Mouse (Mus musculus) forebrain, embryonic 14.5 days (tissue): ENCODE data around the gene Aff3. TPM values are rescaled to one million over a fixed set of nuclear protein-coding genes. Genes with fewer than 3 reads are reported as not detected.

Source experiments
- polyA plus RNA-seq: library from polyadenylated mRNA; unstranded; fragments of >200 nt; fragmentation: Nextera tagmentation; extraction: Ambion mirVana; gene quantifications from 2 replicates; pipeline ENCODE4 v1.2.1, GENCODE M21; 2014

Aff3 gene
- polyA plus RNA-seq, 1 experiment from 2014 or later: 15.5 TPM

Other genes with a start within 250 kb of the Aff3 start
- 10.5 and 11.1 TPM in 2 replicates for gene Lonrf2, start 171.8 kb upstream of the Aff3 start, polyA plus RNA-seq
- 48.7 and 58.2 TPM in 2 replicates for gene Chst10, start 233.2 kb upstream of the Aff3 start, polyA plus RNA-seq